13 mouse cellular contexts compared by ENCODE assay signal in the genomic region with DNA sequence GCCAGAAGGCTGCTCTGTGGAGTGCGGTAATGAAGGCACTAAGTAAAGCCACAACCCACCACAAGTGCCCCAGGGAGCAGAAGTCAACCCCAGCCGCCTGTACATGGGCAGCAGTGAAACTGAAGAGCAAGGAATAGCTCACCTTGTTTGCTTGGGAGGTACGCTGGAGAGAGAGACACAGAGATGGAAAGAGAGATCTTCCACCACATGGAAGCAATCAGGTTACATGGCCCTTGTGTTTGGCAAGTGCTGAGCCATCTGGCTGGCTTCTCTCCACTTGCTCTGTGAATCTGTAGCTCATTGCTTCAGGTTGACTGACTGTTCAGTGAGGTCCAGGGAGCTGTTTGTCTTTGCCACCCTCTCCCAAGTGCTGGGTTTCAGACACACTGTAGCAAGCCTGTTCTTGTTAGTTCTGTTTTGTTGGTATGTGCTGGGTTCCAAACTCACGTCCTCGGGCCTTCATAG. TPM values are rescaled to one million over a fixed set of nuclear protein-coding genes. Genes with fewer than 3 reads are reported as not detected.
DNase-seq lines count a peak whose midpoint lies in the region; ATAC-seq and TF ChIP-seq lines count a peak whose summit lies in the region.
"Had no signal": no experiment of that assay in that cellular context is flagged by ENCODE, and none has a peak within 500 bp of the region (broad histone marks: within the 10 kb centered on the region; RNA-seq: fewer than 3 reads in every experiment).

No protein-coding gene starts in this region.

- no peaks in the 10 kb centered on the region; the same call in 1 of the 2 replicates for H3K27me3 ChIP-seq in erythroblast, embryonic 14.5 days (ENCODE audit: control insufficient read depth)
- no peaks in the 10 kb centered on the region for H3K27me3 ChIP-seq in testis, adult 2 months (ENCODE audit: control insufficient read depth, insufficient read depth, low read length)
- no peaks in the 10 kb centered on the region for H3K27me3 ChIP-seq in intestine, embryonic 15.5 days (replicated peaks)
- no peaks in the 10 kb centered on the region for H3K27me3 ChIP-seq in stomach, embryonic 16.5 days (ENCODE audit: control insufficient read depth, insufficient read depth, low read length)
- peaks cover 7% of the 10 kb centered on the region; the same call in 1 of the 2 replicates for H3K27me3 ChIP-seq in forebrain, embryonic 15.5 days

- peak overlapping the region; percentile 24 for H3K9ac ChIP-seq in intestine, embryonic 15.5 days
- 0 out of 2 replicates have a peak overlapping the region, but pooled peaks have one; percentile 5 for H3K9ac ChIP-seq in stomach, embryonic 16.5 days (ENCODE audit: low read length)
- no peak overlapping the region for H3K9ac ChIP-seq in forebrain, embryonic 15.5 days (replicated peaks)
- H3K9ac ChIP-seq: midbrain, embryonic 12.5 days had no signal

- TF ChIP-seq CTCF in testis, adult 2 months (IDR thresholded peaks at IDR 0.05; ENCODE audit: control insufficient read depth, insufficient read depth, insufficient replicate concordance, low read depth, low read length) = no peak

- peaks cover 59% of the 10 kb centered on the region for H3K36me3 ChIP-seq in erythroblast, embryonic 14.5 days (ENCODE audit: control insufficient read depth)
- H3K36me3 ChIP-seq in testis, adult 2 months (ENCODE audit: control insufficient read depth, insufficient read depth, low read length) = no peaks in the 10 kb centered on the region
- H3K36me3 ChIP-seq in intestine, embryonic 15.5 days = 0 out of 2 replicates have a peak, but pooled peaks cover 2% of the 10 kb centered on the region
- H3K36me3 ChIP-seq in stomach, embryonic 16.5 days (ENCODE audit: control insufficient read depth, insufficient read depth, low read length) = no peaks in the 10 kb centered on the region
- no peaks in the 10 kb centered on the region for H3K36me3 ChIP-seq in forebrain, embryonic 15.5 days
- H3K36me3 ChIP-seq: midbrain, embryonic 12.5 days had no signal

- TF ChIP-seq POLR2A in testis, adult 2 months (IDR thresholded peaks at IDR 0.05; ENCODE audit: control insufficient read depth, low read depth, low read length) = no peak

- peaks cover 82% of the 10 kb centered on the region for H3K4me1 ChIP-seq in erythroblast, embryonic 14.5 days (ENCODE audit: control insufficient read depth)
- peaks cover 19% of the 10 kb centered on the region for H3K4me1 ChIP-seq in testis, adult 2 months (ENCODE audit: control insufficient read depth, insufficient read depth, low read length)
- H3K4me1 ChIP-seq in intestine, embryonic 15.5 days (replicated peaks) = peaks cover 35% of the 10 kb centered on the region
- H3K4me1 ChIP-seq in stomach, embryonic 16.5 days (ENCODE audit: control insufficient read depth, insufficient read depth, low read length) = peaks cover 27% of the 10 kb centered on the region
- peaks cover 15% of the 10 kb centered on the region for H3K4me1 ChIP-seq in forebrain, embryonic 15.5 days

- H3K4me2 ChIP-seq in intestine, embryonic 15.5 days (replicated peaks) = peak overlapping the region; percentile 93
- no peak overlapping the region for H3K4me2 ChIP-seq in stomach, embryonic 16.5 days (ENCODE audit: low read depth, low read length)
- no peak overlapping the region for H3K4me2 ChIP-seq in forebrain, embryonic 15.5 days (replicated peaks)
- H3K4me2 ChIP-seq: midbrain, embryonic 12.5 days had no signal

- peak overlapping the region; percentile 71 for H3K4me3 ChIP-seq in erythroblast, embryonic 14.5 days (replicated peaks)
- peak overlapping the region; percentile 75 for H3K4me3 ChIP-seq in testis, adult 2 months (ENCODE audit: control insufficient read depth, low read depth, low read length)
- H3K4me3 ChIP-seq in intestine, embryonic 15.5 days (replicated peaks) = no peak overlapping the region
- H3K4me3 ChIP-seq in stomach, embryonic 16.5 days (replicated peaks; ENCODE audit: low read length) = no peak overlapping the region
- H3K4me3 ChIP-seq in forebrain, embryonic 15.5 days = no peak overlapping the region
- H3K4me3 ChIP-seq: midbrain, embryonic 12.5 days had no signal

- ATAC-seq in erythroblast, adult 5-6 weeks (replicated peaks; ENCODE audit: low FRiP score, poor library complexity, severe bottlenecking) = no peak
- ATAC-seq in intestine, embryonic 15.5 days = no peak
- no peak for ATAC-seq in stomach, embryonic 16.5 days (ENCODE audit: insufficient read depth, low FRiP score)
- ATAC-seq in forebrain, embryonic 15.5 days (replicated peaks) = no peak
- ATAC-seq: inflammation-experienced regulatory T-cells, adult 6 months had no signal

- 72% methylated on average over 5 of the region's 5 CpGs for WGBS in intestine, embryonic 15.5 days
- WGBS in stomach, embryonic 16.5 days = 83% methylated on average over 5 of the region's 5 CpGs
- 89% methylated on average over 5 of the region's 5 CpGs for WGBS in forebrain, embryonic 15.5 days

- H3K9me3 ChIP-seq in erythroblast, embryonic 14.5 days (ENCODE audit: control insufficient read depth, low read length) = peaks cover 29% of the 10 kb centered on the region
- no peaks in the 10 kb centered on the region for H3K9me3 ChIP-seq in intestine, embryonic 15.5 days
- H3K9me3 ChIP-seq in stomach, embryonic 16.5 days (replicated peaks; ENCODE audit: control insufficient read depth, low read length) = no peaks in the 10 kb centered on the region
- H3K9me3 ChIP-seq in forebrain, embryonic 15.5 days = no peaks in the 10 kb centered on the region
- H3K9me3 ChIP-seq: midbrain, embryonic 12.5 days had no signal

- no peak for DNase-seq in testis, postnatal 14 days (ENCODE audit: low spot score)
- DNase-seq in kidney, adult 18-20 months = no peak
- DNase-seq: gastrocnemius, postnatal 10 days; lung, postnatal 10 days; thymus, postnatal 25 days had no signal

- H3K27ac ChIP-seq in testis, adult 2 months (ENCODE audit: control insufficient read depth, insufficient read depth, low read depth, low read length) = no peak overlapping the region; the same call in 1 of the 2 replicates
- H3K27ac ChIP-seq in intestine, embryonic 15.5 days = peak overlapping the region; percentile 84
- H3K27ac ChIP-seq in stomach, embryonic 16.5 days (ENCODE audit: low read length) = no peak overlapping the region
- H3K27ac ChIP-seq in forebrain, embryonic 15.5 days (replicated peaks) = no peak overlapping the region
- H3K27ac ChIP-seq: midbrain, embryonic 12.5 days had no signal

RNA-seq across cellular contexts. Expression of gene Reep6, which starts 2.8 kb away (rescaled TPM):
- polyA plus RNA-seq in erythroblast, embryonic 14.5 days (2012) = 18.8 and 21.4 TPM in 2 replicates
- total RNA-seq in erythroblast, adult 5-6 weeks (2015; ENCODE audit: low replicate concordance) = 1.7 and 6.0 TPM in 2 replicates
- total RNA-seq in erythroblast, adult 5-6 weeks (2017; ENCODE audit: low replicate concordance) = 2.0 and 4.5 TPM in 2 replicates
- 698 and 732 TPM in 2 replicates for polyA plus RNA-seq in testis, adult 2 months (2012; rRNA removed)
- polyA plus RNA-seq in intestine, embryonic 15.5 days (2015; fragmentation: Nextera tagmentation; extraction: Ambion mirVana) = 132 and 159 TPM in 2 replicates
- polyA plus RNA-seq in stomach, embryonic 16.5 days (2015; fragmentation: Nextera tagmentation; extraction: Ambion mirVana) = 45.2 and 51.1 TPM in 2 replicates
- 2.6 and 2.9 TPM in 2 replicates for polyA plus RNA-seq in forebrain, embryonic 15.5 days (2015; fragmentation: Nextera tagmentation; extraction: Ambion mirVana)
- polyA plus RNA-seq: inflammation-experienced regulatory T-cells, adult 6 months had no signal

RNA-seq across cellular contexts. Expression of gene Pcsk4, which starts 3.3 kb away (rescaled TPM):
- polyA plus RNA-seq in erythroblast, embryonic 14.5 days (2012) = 0.55 and 0.65 TPM in 2 replicates
- total RNA-seq in erythroblast, adult 5-6 weeks (2015; ENCODE audit: low replicate concordance) = 1.0 TPM in 1 of 2 replicates, not detected in the other
- total RNA-seq in erythroblast, adult 5-6 weeks (2017; ENCODE audit: low replicate concordance) = not detected in 2 replicates
- polyA plus RNA-seq in testis, adult 2 months (2012; rRNA removed) = 324 and 326 TPM in 2 replicates
- polyA plus RNA-seq in intestine, embryonic 15.5 days (2015; fragmentation: Nextera tagmentation; extraction: Ambion mirVana) = 8.1 and 8.8 TPM in 2 replicates
- 3.7 and 4.4 TPM in 2 replicates for polyA plus RNA-seq in stomach, embryonic 16.5 days (2015; fragmentation: Nextera tagmentation; extraction: Ambion mirVana)
- polyA plus RNA-seq in forebrain, embryonic 15.5 days (2015; fragmentation: Nextera tagmentation; extraction: Ambion mirVana) = 2.5 and 2.6 TPM in 2 replicates

RNA-seq across cellular contexts. Expression of gene 2310011J03Rik, which starts 12.2 kb away (rescaled TPM):
- polyA plus RNA-seq in erythroblast, embryonic 14.5 days (2012) = 10.6 and 12.9 TPM in 2 replicates
- 6.1 and 12.7 TPM in 2 replicates for total RNA-seq in erythroblast, adult 5-6 weeks (2015; ENCODE audit: low replicate concordance)
- 3.5 and 3.7 TPM in 2 replicates for total RNA-seq in erythroblast, adult 5-6 weeks (2017; ENCODE audit: low replicate concordance)
- polyA plus RNA-seq in testis, adult 2 months (2012; rRNA removed) = 11.3 and 13.1 TPM in 2 replicates
- 51.4 and 51.5 TPM in 2 replicates for polyA plus RNA-seq in intestine, embryonic 15.5 days (2015; fragmentation: Nextera tagmentation; extraction: Ambion mirVana)
- 46.6 and 48.1 TPM in 2 replicates for polyA plus RNA-seq in stomach, embryonic 16.5 days (2015; fragmentation: Nextera tagmentation; extraction: Ambion mirVana)
- polyA plus RNA-seq in forebrain, embryonic 15.5 days (2015; fragmentation: Nextera tagmentation; extraction: Ambion mirVana) = 36.9 and 38.1 TPM in 2 replicates

RNA-seq across cellular contexts. Expression of gene Adamtsl5, which starts 15.7 kb away (rescaled TPM):
- 2.2 and 2.6 TPM in 2 replicates for polyA plus RNA-seq in erythroblast, embryonic 14.5 days (2012)
- 0.21 and 0.77 TPM in 2 replicates for total RNA-seq in erythroblast, adult 5-6 weeks (2015; ENCODE audit: low replicate concordance)
- 0.17 TPM in 1 of 2 replicates, not detected in the other for total RNA-seq in erythroblast, adult 5-6 weeks (2017; ENCODE audit: low replicate concordance)
- 3.3 and 4.1 TPM in 2 replicates for polyA plus RNA-seq in testis, adult 2 months (2012; rRNA removed)
- 19.3 and 20.4 TPM in 2 replicates for polyA plus RNA-seq in intestine, embryonic 15.5 days (2015; fragmentation: Nextera tagmentation; extraction: Ambion mirVana)
- polyA plus RNA-seq in stomach, embryonic 16.5 days (2015; fragmentation: Nextera tagmentation; extraction: Ambion mirVana) = 22.0 and 24.0 TPM in 2 replicates
- polyA plus RNA-seq in forebrain, embryonic 15.5 days (2015; fragmentation: Nextera tagmentation; extraction: Ambion mirVana) = 0.32 and 0.61 TPM in 2 replicates
- polyA plus RNA-seq: inflammation-experienced regulatory T-cells, adult 6 months had no signal

RNA-seq across cellular contexts. Expression of gene Plk5, which starts 23.7 kb away (rescaled TPM):
- polyA plus RNA-seq in erythroblast, embryonic 14.5 days (2012) = not detected in 2 replicates
- total RNA-seq in erythroblast, adult 5-6 weeks (2015; ENCODE audit: low replicate concordance) = not detected in 2 replicates
- total RNA-seq in erythroblast, adult 5-6 weeks (2017; ENCODE audit: low replicate concordance) = not detected in 2 replicates
- polyA plus RNA-seq in testis, adult 2 months (2012; rRNA removed) = 1.3 and 1.7 TPM in 2 replicates
- 0.32 and 0.63 TPM in 2 replicates for polyA plus RNA-seq in intestine, embryonic 15.5 days (2015; fragmentation: Nextera tagmentation; extraction: Ambion mirVana)
- 0.14 and 0.61 TPM in 2 replicates for polyA plus RNA-seq in stomach, embryonic 16.5 days (2015; fragmentation: Nextera tagmentation; extraction: Ambion mirVana)
- 2.2 and 2.7 TPM in 2 replicates for polyA plus RNA-seq in forebrain, embryonic 15.5 days (2015; fragmentation: Nextera tagmentation; extraction: Ambion mirVana)
- total RNA-seq: gastrocnemius, postnatal 10 days had no signal
- polyA plus RNA-seq: inflammation-experienced regulatory T-cells, adult 6 months had no signal

Comparison
In these comparisons a context has a peak if more than half of its experiments do, and no peak if none do; other contexts are left out.
1. H3K4me3 ChIP-seq: peak in erythroblast, embryonic 14.5 days (single experiment) and testis, adult 2 months (single experiment); none in intestine, embryonic 15.5 days (single experiment), stomach, embryonic 16.5 days (single experiment) and forebrain, embryonic 15.5 days (single experiment).
2. RNA of gene Pcsk4, which starts 3.3 kb away (polyA plus RNA-seq): 324 to 326 TPM in testis, adult 2 months; 8.1 to 8.8 TPM in intestine, embryonic 15.5 days, 3.7 to 4.4 TPM in stomach, embryonic 16.5 days, 2.5 to 2.6 TPM in forebrain, embryonic 15.5 days and 0.55 to 0.65 TPM in erythroblast, embryonic 14.5 days; every median in the first group is over 10 times any median in the second.